Mouse (Mus musculus) liver, adult 2 months (tissue): Measurements from ENCODE around the gene Mex3d.

Experiments
- CTCF ChIP-seq: fragments of 200-500 bp; IDR thresholded peaks from 2 replicates; pipeline ENCODE4 v1.5.1; 2011; ENCODE audit warnings: low read depth, low read length, control low read depth
- POLR2A ChIP-seq: fragments of 200-500 bp; IDR thresholded peaks from 2 replicates; pipeline ENCODE4 v1.6.1; 2011; ENCODE audit warnings: low read length, control low read depth; ENCODE audit not compliant: insufficient read depth; ENCODE audit errors: extremely low read depth

GRCm38 (mm10) chr10:80336263-80336662 is 51.2 kb downstream of the Mex3d start:
- TF ChIP-seq POLR2A, result no peak
- TF ChIP-seq CTCF, result no peak
